9 mouse cellular contexts compared by ENCODE assay signal in genomic region chr9:15239042-15239925, GRCm38 (mm10). TPM values are rescaled to one million over a fixed set of nuclear protein-coding genes. Genes with fewer than 3 reads are reported as not detected.
DNase-seq lines count a peak whose midpoint lies in the region; ATAC-seq and TF ChIP-seq lines count a peak whose summit lies in the region.
"Had no signal": no experiment of that assay in that cellular context is flagged by ENCODE, and none has a peak within 500 bp of the region (broad histone marks: within the 10 kb centered on the region; RNA-seq: fewer than 3 reads in every experiment).

Vstm5 (plus strand) TSS chr9:15239045.

- ATAC-seq in kidney, embryonic 16.5 days (ENCODE audit: low FRiP score, low TSS enrichment) = peak; percentile 62
- peak; percentile 68 for ATAC-seq in liver, embryonic 11.5 days (replicated peaks; ENCODE audit: low FRiP score)
- ATAC-seq in neural tube, embryonic 15.5 days (ENCODE audit: low FRiP score) = peak; percentile 94

- no peaks in the 10 kb centered on the region for H3K36me3 ChIP-seq in kidney, embryonic 16.5 days (ENCODE audit: insufficient read depth, low read length)
- no peaks in the 10 kb centered on the region for H3K36me3 ChIP-seq in liver, embryonic 11.5 days (ENCODE audit: control insufficient read depth, insufficient read depth, low read length)
- no peaks in the 10 kb centered on the region for H3K36me3 ChIP-seq in neural tube, embryonic 15.5 days

- intact Hi-C loops in gastrocnemius, adult 2 months (cut with DNase I) = no loop called here

- peak within 1 kb of the TSS; percentile 66 for H3K4me3 ChIP-seq in gastrocnemius, adult 2 months
- peak within 1 kb of the TSS; percentile 5; the same call in 1 of the 2 replicates for H3K4me3 ChIP-seq in bone marrow macrophage, adult 2 months (ENCODE audit: insufficient read depth, low read length)
- peak within 1 kb of the TSS; percentile 57 for H3K4me3 ChIP-seq in kidney, embryonic 16.5 days (ENCODE audit: low read length)
- peak within 1 kb of the TSS; percentile 52 for H3K4me3 ChIP-seq in liver, embryonic 11.5 days (ENCODE audit: low read depth, low read length)
- peak within 1 kb of the TSS; percentile 58 for H3K4me3 ChIP-seq in neural tube, embryonic 15.5 days (replicated peaks)

- H3K9me3 ChIP-seq in kidney, embryonic 16.5 days (ENCODE audit: low read length) = no peaks in the 10 kb centered on the region
- H3K9me3 ChIP-seq in liver, embryonic 11.5 days (ENCODE audit: control insufficient read depth, low read length) = no peaks in the 10 kb centered on the region
- no peaks in the 10 kb centered on the region for H3K9me3 ChIP-seq in neural tube, embryonic 15.5 days (replicated peaks)

- peak within 1 kb of the TSS; percentile 46 for H3K27ac ChIP-seq in gastrocnemius, adult 2 months
- H3K27ac ChIP-seq in bone marrow macrophage, adult 2 months (ENCODE audit: insufficient read depth, low read depth, low read length) = no peak within 1 kb of the TSS
- peak within 1 kb of the TSS; percentile 57 for H3K27ac ChIP-seq in kidney, embryonic 16.5 days (ENCODE audit: low read length)
- no peak within 1 kb of the TSS for H3K27ac ChIP-seq in liver, embryonic 11.5 days (ENCODE audit: low read depth, low read length)
- H3K27ac ChIP-seq in neural tube, embryonic 15.5 days (replicated peaks) = peak within 1 kb of the TSS; percentile 80

- peak within 1 kb of the TSS; percentile 84 for H3K4me2 ChIP-seq in kidney, embryonic 16.5 days (replicated peaks; ENCODE audit: low read depth, low read length)
- H3K4me2 ChIP-seq in liver, embryonic 11.5 days = peak within 1 kb of the TSS; percentile 83
- peak within 1 kb of the TSS; percentile 83 for H3K4me2 ChIP-seq in neural tube, embryonic 15.5 days

- no peaks in the 10 kb centered on the region for H3K4me1 ChIP-seq in bone marrow macrophage, adult 2 months (ENCODE audit: control insufficient read depth, insufficient read depth, low read length)
- H3K4me1 ChIP-seq in kidney, embryonic 16.5 days (ENCODE audit: insufficient read depth, low read length) = peaks cover 14% of the 10 kb centered on the region
- H3K4me1 ChIP-seq in liver, embryonic 11.5 days (replicated peaks; ENCODE audit: control insufficient read depth, insufficient read depth, low read length) = peaks cover 2% of the 10 kb centered on the region; the same call in 1 of the 2 replicates
- peaks cover 22% of the 10 kb centered on the region for H3K4me1 ChIP-seq in neural tube, embryonic 15.5 days

- no peak for TF ChIP-seq POLR2A in bone marrow macrophage, adult 2 months (IDR thresholded peaks at IDR 0.05; ENCODE audit: borderline replicate concordance, low read depth, low read length)

- no peak for DNase-seq in gastrocnemius, adult 2 months
- DNase-seq in gastrocnemius, adult 18-20 months (ENCODE audit: low spot score) = no peak
- peak; percentile 35 to 42 for DNase-seq in frontal cortex, postnatal 36 days (ENCODE audit: low spot score in 2 of 2)
- peak; percentile 60 for DNase-seq in liver, embryonic 11.5 days (ENCODE audit: low spot score)
- DNase-seq in spleen, postnatal 14 days (ENCODE audit: low spot score in 2 of 2) = no peak

- TF ChIP-seq CTCF in gastrocnemius, adult 2 months (IDR thresholded peaks at IDR 0.05) = no peak
- no peak for TF ChIP-seq CTCF in bone marrow macrophage, adult 2 months (IDR thresholded peaks at IDR 0.05; ENCODE audit: low read depth, low read length)

- WGBS in kidney, embryonic 16.5 days = 4% methylated on average over 35 of the region's 35 CpGs
- 4% methylated on average over 35 of the region's 35 CpGs for WGBS in liver, embryonic 11.5 days
- WGBS in neural tube, embryonic 15.5 days = 4% methylated on average over 35 of the region's 35 CpGs

- H3K9ac ChIP-seq in kidney, embryonic 16.5 days (replicated peaks; ENCODE audit: low read length) = peak within 1 kb of the TSS; percentile 73
- peak within 1 kb of the TSS; percentile 27 for H3K9ac ChIP-seq in liver, embryonic 11.5 days (ENCODE audit: low read depth, low read length)
- H3K9ac ChIP-seq in neural tube, embryonic 15.5 days (replicated peaks) = peak within 1 kb of the TSS; percentile 74

- H3K27me3 ChIP-seq in kidney, embryonic 16.5 days (ENCODE audit: insufficient read depth, low read length) = no peaks in the 10 kb centered on the region
- peaks cover 4% of the 10 kb centered on the region for H3K27me3 ChIP-seq in liver, embryonic 11.5 days (replicated peaks; ENCODE audit: control insufficient read depth, insufficient read depth, low read length)
- H3K27me3 ChIP-seq in neural tube, embryonic 15.5 days (replicated peaks) = no peaks in the 10 kb centered on the region

RNA-seq across cellular contexts. Expression of gene Vstm5, which starts in this region (rescaled TPM):
- not detected for total RNA-seq in gastrocnemius, adult 2 months (2021)
- total RNA-seq in gastrocnemius, adult 18-20 months (2021) = under 1 TPM in 1 of 2 experiments, not detected in 1; 0.14 TPM
- not detected in 2 replicates for polyA plus RNA-seq in bone marrow macrophage, adult 2 months (2012; ENCODE audit: insufficient read depth, insufficient read length, missing spikeins)
- polyA plus RNA-seq in kidney, embryonic 16.5 days (2015; fragmentation: Nextera tagmentation; extraction: Ambion mirVana) = 7.9 and 8.7 TPM in 2 replicates
- 0.84 and 1.4 TPM in 2 replicates for polyA plus RNA-seq in liver, embryonic 11.5 days (2014; fragmentation: Nextera tagmentation; extraction: Ambion mirVana)
- polyA plus RNA-seq in neural tube, embryonic 15.5 days (2015; fragmentation: Nextera tagmentation; extraction: Ambion mirVana) = 37.6 and 41.1 TPM in 2 replicates
- total RNA-seq: CH12.LX had no signal

Comparison
In these comparisons a context has a peak if more than half of its experiments do, and no peak if none do; other contexts are left out.
1. DNase-seq: peak in frontal cortex, postnatal 36 days (2 of 2) and liver, embryonic 11.5 days (single experiment); none in gastrocnemius, adult 2 months (single experiment), gastrocnemius, adult 18-20 months (single experiment) and spleen, postnatal 14 days (0 of 2).
2. H3K27ac ChIP-seq: peak in gastrocnemius, adult 2 months (single experiment), kidney, embryonic 16.5 days (single experiment) and neural tube, embryonic 15.5 days (single experiment); none in bone marrow macrophage, adult 2 months (single experiment) and liver, embryonic 11.5 days (single experiment).
3. H3K4me3 ChIP-seq: peak in every context shown above with its lines; median percentile 66 in gastrocnemius, adult 2 months; 58 in neural tube, embryonic 15.5 days; 57 in kidney, embryonic 16.5 days; 52 in liver, embryonic 11.5 days; 5 in bone marrow macrophage, adult 2 months.
4. Peak in every context shown above with its lines, with median percentiles within 50 percentile points of each other: ATAC-seq, H3K4me2 ChIP-seq and H3K9ac ChIP-seq.